Mouse (Mus musculus) erythroblast, embryonic 14.5 days (primary cell): ENCODE measurements at regions not wholly inside any gene's neighbourhood (a gene's known extent, or its start where the extent isn't known, plus 50 kb on each side); places are given as distances from the start of the nearest gene placed in this dataset.

Experiments used
- GATA1 ChIP-seq: IDR thresholded peaks from 2 replicates; pipeline ENCODE4 v1.6.1; 2012; ENCODE audit warnings: low read length, inconsistent platforms, mixed read lengths
- TAL1 ChIP-seq: IDR thresholded peaks from 3 replicates; pipeline ENCODE4 v1.6.1; 2012; ENCODE audit warnings: low read length, inconsistent platforms, mixed read lengths

DNA sequence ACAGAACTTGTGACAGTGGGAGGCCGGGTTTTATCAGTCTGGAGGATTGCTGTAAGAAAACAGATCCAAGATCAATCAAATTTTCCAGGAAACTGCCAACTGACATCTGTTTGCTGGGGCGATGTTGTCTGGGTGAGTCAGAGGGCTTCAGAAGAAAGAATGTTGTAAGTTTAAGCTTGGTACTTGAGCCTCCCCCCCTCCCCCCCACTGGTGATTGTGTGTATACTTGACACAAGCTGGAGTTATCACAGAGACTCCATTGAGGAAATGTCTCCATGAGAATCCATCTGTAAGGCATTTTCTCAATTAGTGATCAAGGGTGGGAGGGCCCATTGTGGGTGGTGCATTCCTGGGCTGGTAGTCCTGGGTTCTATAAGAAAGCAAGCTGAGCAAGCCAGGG lies 226.9 kb downstream of the Cd47 start:
- TF ChIP-seq TAL1 (no peak), GATA1 (no peak)
